Mouse (Mus musculus) layer of hippocampus, adult 2 months (tissue): ENCODE measurements at regions not wholly inside any gene's neighbourhood (a gene's known extent, or its start where the extent isn't known, plus 50 kb on each side); places are given as distances from the start of the nearest gene placed in this dataset.

ENCODE experiments used
- DNase-seq, 2 experiments: peaks; one replicate each; pipeline ENCODE4 v3.0.0; 2022; ENCODE audit warnings: low spot score in 2 of 2
- H3K27ac ChIP-seq: fragments of 200-600 bp; 2 replicates; pipeline ENCODE4 v1.8.1; 2022
- H3K4me3 ChIP-seq: fragments of 200-600 bp; 2 replicates; pipeline ENCODE4 v1.8.1; 2022; ENCODE audit warnings: mild to moderate bottlenecking
- CTCF ChIP-seq: fragments of 200-600 bp; conservative IDR thresholded peaks from 2 replicates; pipeline ENCODE4 v1.8.1; 2022; ENCODE audit warnings: antibody characterized with exemption, mild to moderate bottlenecking, moderate library complexity

GRCm38 (mm10) chr13:113429615-113430014 lies 136.7 kb downstream of the BC067074 start:
- Histone ChIP-seq H3K27ac (no peak overlapping the region), H3K4me3 (no peak overlapping the region)
- peak; percentile 88 for TF ChIP-seq CTCF
- DNase-seq, result no peak
